Mouse (Mus musculus): ENCODE measurements at regions not wholly inside any gene's neighbourhood (a gene's known extent, or its start where the extent isn't known, plus 50 kb on each side); places are given as distances from the start of the nearest gene placed in this dataset.

DNA sequence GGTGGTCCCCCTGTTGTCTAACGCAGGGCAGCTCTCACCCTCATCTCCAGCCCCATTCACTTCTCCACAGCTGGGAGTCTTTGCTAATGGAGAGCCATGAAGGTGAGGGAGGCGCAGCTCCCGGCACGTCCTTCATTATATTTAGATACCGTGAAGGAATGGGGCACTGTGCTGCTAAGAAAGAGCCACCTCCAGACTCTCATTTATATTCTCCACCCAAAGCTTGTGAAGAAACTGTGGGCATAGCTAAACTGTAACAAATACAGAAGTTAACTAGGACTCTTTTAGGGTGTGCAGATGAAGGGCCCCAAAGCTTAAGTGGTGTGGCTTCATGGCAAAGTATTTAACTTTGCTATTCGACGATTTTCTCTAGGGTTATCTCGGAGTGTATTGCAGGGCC, 136.4 kb downstream of the Ddx11 start:
- DNase-seq, result no peak

GRCm38 (mm10) chr17:66262681-66263240, 139.4 kb downstream of the Ddx11 start:
- DNase-seq, result no peak

DNA sequence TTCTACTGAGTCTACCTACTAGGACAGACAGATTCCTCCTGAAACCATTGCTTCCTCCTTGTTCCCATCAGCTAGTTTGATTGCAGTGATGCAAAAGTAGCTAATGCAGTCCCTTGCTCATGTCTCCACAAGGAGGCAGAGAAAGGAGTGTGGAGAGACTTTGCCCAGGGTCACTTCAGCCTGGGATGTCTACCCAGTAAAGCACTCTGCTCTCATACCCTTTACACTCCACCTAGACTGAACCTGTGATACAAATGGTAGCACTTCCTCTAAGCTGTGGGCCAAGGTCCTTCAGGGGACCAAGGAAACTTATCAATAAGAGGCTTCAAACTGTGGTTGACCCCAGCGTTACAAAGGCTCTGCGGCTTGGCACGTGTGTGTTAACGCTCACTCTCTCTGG, 140.1 kb downstream of the Ddx11 start:
- DNase-seq, result no peak

- no peak for DNase-seq
These were observed 143.5 kb downstream of the Ddx11 start for GRCm38 (mm10) chr17:66266803-66267202.

GRCm38 (mm10) chr17:66267831-66268230, 144.5 kb downstream of the Ddx11 start:
- no peak for DNase-seq

DNA sequence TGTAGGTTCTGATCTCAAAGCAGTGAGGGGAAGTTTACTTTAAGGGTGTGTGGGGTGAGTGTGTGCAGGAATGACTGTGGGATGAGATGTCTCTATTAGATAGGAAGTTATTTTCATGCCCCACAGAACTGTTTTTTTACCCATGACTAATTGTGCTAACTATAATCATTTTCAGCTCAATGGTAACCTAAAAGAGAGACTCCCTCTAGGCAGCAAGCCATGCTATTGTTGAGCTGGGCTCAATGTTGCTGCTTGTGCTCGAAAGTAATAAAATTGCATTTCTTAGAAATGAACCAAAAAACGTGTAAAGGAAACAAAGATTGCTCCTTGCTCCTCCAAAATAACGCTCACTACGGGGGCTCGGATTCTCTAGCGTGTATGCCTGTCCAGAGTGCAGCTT, 146.2 kb downstream of the Ddx11 start:
- no peak for DNase-seq

GRCm38 (mm10) chr17:66271906-66272305, 148.6 kb downstream of the Ddx11 start:
- DNase-seq, result no peak

DNA sequence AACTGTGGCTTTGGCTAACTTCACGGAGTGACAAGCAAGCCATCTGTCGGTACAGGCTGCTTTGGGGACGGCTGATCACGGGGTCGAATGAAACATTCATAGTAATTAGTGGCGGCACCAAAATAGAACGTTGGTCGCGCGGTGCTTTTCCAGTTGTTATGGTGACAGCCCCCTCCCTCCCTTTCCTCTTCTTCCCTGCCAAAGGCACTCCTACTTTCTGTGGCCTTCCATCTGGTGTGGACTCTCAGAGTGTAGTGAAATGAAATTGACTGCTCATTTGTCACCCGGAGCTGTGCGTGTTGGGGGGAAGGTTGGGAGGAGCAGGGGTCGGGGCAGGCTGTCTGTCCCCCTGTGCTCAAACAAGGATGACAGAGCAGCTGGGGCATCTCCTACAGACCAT, 153.5 kb downstream of the Ddx11 start:
- peak; percentile 96 for DNase-seq

DNA sequence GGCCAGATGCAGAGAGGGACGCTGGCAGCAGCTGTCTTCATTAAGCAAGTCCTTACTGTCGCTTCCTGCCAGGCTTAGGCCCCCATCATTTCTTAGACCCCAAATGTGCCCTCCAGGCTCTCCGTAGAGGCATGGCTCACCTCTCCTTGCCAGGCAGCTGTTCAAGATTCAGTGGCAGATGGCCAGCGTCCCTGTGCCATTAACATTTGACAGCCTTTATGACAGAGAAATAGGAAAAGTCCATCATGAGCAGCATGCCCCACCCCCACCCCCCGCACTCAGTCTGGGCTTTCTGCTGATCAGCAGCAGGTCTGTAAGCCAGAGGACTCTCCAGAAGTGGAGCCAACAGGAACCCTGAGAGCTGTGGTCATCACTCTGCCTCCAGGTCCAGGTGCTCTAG, 154.7 kb downstream of the Ddx11 start:
- no peak for DNase-seq

- no peak for DNase-seq
These were observed 162.0 kb downstream of the Ddx11 start for GRCm38 (mm10) chr17:66285295-66285694.

All from heart, adult 11 months (tissue).